Mouse (Mus musculus): Measurements from ENCODE around the gene Klhl40.

Klhl40 gene

GRCm38 (mm10) chr9:121776511-121776910 is 896 bp upstream of the Klhl40 start:
- no peak for DNase-seq (ENCODE audit: low spot score in 2 of 2)

GRCm38 (mm10) chr9:121778066-121778624 is 738 bp downstream of the Klhl40 start:
- DNase-seq (ENCODE audit: low spot score in 2 of 2): peak in 1 of 2 experiments; percentile 62

- DNase-seq (ENCODE audit: low spot score in 2 of 2): no peak
Observed at GRCm38 (mm10) chr9:121784801-121785200, 7.4 kb downstream of the Klhl40 start.

- DNase-seq (ENCODE audit: low spot score in 2 of 2): no peak
Observed at GRCm38 (mm10) chr9:121785261-121785660, 7.9 kb downstream of the Klhl40 start.

GRCm38 (mm10) chr9:121786359-121786758 is 9.0 kb downstream of the Klhl40 start:
- DNase-seq (ENCODE audit: low spot score in 2 of 2): no peak

- DNase-seq (ENCODE audit: low spot score in 2 of 2): peak in 1 of 2 experiments; percentile 38
Observed at GRCm38 (mm10) chr9:121791206-121791605, 13.8 kb downstream of the Klhl40 start.

- DNase-seq (ENCODE audit: low spot score in 2 of 2): peak in 1 of 2 experiments; percentile 21
Observed at GRCm38 (mm10) chr9:121791757-121792521, 14.5 kb downstream of the Klhl40 start, which contains the start of gene Hhatl. Hhatl (minus strand) TSS chr9:121792507.

GRCm38 (mm10) chr9:121794972-121795539 is 17.6 kb downstream of the Klhl40 start:
- DNase-seq (ENCODE audit: low spot score in 2 of 2): peak in 1 of 2 experiments; percentile 43

- no peak for DNase-seq (ENCODE audit: low spot score in 2 of 2)
Observed at GRCm38 (mm10) chr9:121797722-121798121, 20.3 kb downstream of the Klhl40 start.

GRCm38 (mm10) chr9:121798887-121799520 is 21.6 kb downstream of the Klhl40 start:
- DNase-seq (ENCODE audit: low spot score in 2 of 2): no peak

GRCm38 (mm10) chr9:121802747-121803146 is 25.3 kb downstream of the Klhl40 start:
- no peak for DNase-seq (ENCODE audit: low spot score in 2 of 2)

- no peak for DNase-seq (ENCODE audit: low spot score in 2 of 2)
Observed at GRCm38 (mm10) chr9:121807546-121807945, 30.1 kb downstream of the Klhl40 start.

GRCm38 (mm10) chr9:121807947-121808346 is 30.5 kb downstream of the Klhl40 start:
- no peak for DNase-seq (ENCODE audit: low spot score in 2 of 2)

- no peak for DNase-seq (ENCODE audit: low spot score in 2 of 2)
Observed at GRCm38 (mm10) chr9:121808511-121808910, 31.1 kb downstream of the Klhl40 start.

GRCm38 (mm10) chr9:121810081-121810821 is 32.8 kb downstream of the Klhl40 start:
- DNase-seq (ENCODE audit: low spot score in 2 of 2): peak in 1 of 2 experiments; percentile 64

GRCm38 (mm10) chr9:121815183-121815582 is 37.8 kb downstream of the Klhl40 start:
- no peak for DNase-seq (ENCODE audit: low spot score in 2 of 2)

GRCm38 (mm10) chr9:121819073-121819770 is 41.8 kb downstream of the Klhl40 start:
- no peak for DNase-seq (ENCODE audit: low spot score in 2 of 2)

GRCm38 (mm10) chr9:121819771-121820471 is 42.5 kb downstream of the Klhl40 start:
- DNase-seq (ENCODE audit: low spot score in 2 of 2): peak in 1 of 2 experiments; percentile 38

GRCm38 (mm10) chr9:121820765-121821164 is 43.4 kb downstream of the Klhl40 start:
- no peak for DNase-seq (ENCODE audit: low spot score in 2 of 2)

GRCm38 (mm10) chr9:121822585-121822991 is 45.2 kb downstream of the Klhl40 start:
- peak in 1 of 2 experiments; percentile 70 for DNase-seq (ENCODE audit: low spot score in 2 of 2)

Data from cerebellum, postnatal 4 days (tissue).